Mouse (Mus musculus): ENCODE data around the gene Gm37240. TPM values are rescaled to one million over a fixed set of nuclear protein-coding genes. Genes with fewer than 3 reads are reported as not detected.

Gene Gm37240
- total RNA-seq, 2 experiments from 2014 or later, result 0.98 to 1.0 TPM

DNA sequence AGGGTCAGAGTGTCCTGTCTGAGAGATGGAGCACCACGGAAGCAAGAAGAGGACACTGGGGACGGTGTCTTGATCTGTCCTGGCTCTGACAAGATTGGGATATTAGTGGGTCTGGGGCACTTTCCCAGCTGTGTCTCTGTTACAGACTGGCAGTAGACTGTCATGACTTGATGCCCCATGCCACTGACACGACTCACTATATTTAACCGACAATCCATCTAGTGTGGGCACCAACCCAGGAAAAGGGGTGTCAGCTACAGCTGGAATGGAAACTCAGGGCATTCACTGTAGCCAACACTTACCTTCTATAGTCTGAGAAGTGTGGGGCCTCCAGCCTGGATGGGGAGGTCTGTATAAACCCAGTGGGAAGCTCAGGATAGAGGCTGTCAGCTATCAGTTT, 681.4 kb downstream of the Gm37240 start:
- no peak for DNase-seq (ENCODE audit: low spot score in 2 of 2)

DNA sequence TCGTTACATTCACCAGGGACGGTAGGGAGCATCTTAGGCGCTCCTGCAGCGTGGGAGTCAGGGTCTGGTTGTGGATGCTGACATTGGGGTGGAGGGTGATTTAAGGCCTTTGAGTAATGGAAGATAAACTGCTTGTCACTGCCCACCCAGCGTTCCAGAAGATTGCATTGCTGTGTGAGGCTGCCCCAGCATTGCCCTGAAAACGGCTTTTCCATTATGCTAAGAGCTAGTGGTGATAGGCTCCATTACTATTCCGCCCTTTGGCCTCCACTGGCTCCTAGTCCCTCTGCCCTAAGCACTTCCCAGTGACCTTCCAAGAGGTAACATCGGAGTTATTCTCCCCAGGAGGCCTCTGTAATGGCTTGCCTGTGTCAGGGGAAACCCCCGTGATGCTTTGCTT, 683.7 kb downstream of the Gm37240 start:
- no peak for DNase-seq (ENCODE audit: low spot score in 2 of 2)

GRCm38 (mm10) chr3:85202726-85203125, 684.6 kb downstream of the Gm37240 start:
- DNase-seq (ENCODE audit: low spot score in 2 of 2), result no peak

GRCm38 (mm10) chr3:85201785-85202184, 685.5 kb downstream of the Gm37240 start:
- no peak for DNase-seq (ENCODE audit: low spot score in 2 of 2)

DNA sequence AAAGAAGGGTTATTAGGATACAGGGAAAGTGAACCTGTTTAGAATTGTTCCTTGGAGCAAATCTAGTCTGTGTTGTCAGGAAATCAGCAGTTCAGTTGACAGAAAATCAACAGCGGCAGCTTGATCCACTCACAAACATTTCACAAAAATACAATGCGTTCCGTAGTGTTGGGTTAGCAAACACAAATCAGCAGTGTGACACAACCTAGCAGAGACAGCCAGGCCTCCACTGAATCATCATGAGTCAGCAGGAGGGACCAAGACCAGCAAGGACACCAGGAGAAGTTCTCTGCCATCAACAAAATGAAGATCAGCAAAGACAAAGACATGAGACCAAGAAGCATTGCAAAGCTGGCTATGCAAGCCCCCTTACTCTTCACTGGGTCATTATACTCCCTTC, 688.8 kb downstream of the Gm37240 start:
- no peak for DNase-seq (ENCODE audit: low spot score in 2 of 2)

DNA sequence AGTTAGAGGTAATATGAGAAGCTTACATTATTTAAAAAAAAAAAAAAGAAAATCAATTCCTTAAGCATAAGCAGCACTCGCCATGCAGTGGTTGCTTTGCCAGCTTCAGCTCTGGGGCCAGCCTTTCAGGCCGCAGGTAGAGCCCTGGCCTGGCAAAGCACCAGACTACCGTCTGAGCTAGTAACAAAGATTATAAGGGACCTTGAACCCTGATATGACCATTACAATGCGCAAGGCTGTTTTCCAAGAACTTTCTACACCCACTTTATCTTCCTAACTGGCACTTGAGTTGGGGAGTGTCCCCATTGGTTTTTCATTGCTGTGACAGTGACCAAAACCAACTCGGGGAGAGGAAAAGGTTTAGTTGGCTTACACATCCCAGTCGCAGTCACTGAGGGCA, 690.2 kb downstream of the Gm37240 start:
- no peak for DNase-seq (ENCODE audit: low spot score in 2 of 2)

GRCm38 (mm10) chr3:85196591-85196990, 690.7 kb downstream of the Gm37240 start:
- DNase-seq (ENCODE audit: low spot score in 2 of 2), result no peak

- no peak for DNase-seq (ENCODE audit: low spot score in 2 of 2)
Measured at GRCm38 (mm10) chr3:85195068-85195481, 692.2 kb downstream of the Gm37240 start.

DNA sequence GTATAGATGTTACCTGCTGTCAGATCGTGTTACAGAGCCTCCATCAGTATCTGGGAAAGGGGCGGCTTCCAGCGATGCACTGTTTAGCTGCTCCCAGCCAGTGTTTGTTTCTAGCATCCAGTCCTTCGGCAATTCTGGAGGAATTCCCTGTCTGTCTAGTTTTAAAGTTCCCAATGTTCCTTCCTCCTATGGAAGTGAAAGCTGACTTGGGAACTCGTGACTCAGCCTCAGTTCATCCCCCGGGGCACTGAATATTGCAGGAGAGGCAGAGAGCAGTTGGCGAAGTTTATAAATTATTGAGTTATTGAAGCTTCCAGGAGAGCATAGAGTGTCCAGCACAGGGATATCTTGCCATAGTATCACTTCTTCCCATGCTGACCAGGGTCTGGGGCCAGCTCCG, 697.5 kb downstream of the Gm37240 start:
- no peak for DNase-seq (ENCODE audit: low spot score in 2 of 2)

GRCm38 (mm10) chr3:85188364-85188763, 699.0 kb downstream of the Gm37240 start:
- no peak for DNase-seq (ENCODE audit: low spot score in 2 of 2)

DNA sequence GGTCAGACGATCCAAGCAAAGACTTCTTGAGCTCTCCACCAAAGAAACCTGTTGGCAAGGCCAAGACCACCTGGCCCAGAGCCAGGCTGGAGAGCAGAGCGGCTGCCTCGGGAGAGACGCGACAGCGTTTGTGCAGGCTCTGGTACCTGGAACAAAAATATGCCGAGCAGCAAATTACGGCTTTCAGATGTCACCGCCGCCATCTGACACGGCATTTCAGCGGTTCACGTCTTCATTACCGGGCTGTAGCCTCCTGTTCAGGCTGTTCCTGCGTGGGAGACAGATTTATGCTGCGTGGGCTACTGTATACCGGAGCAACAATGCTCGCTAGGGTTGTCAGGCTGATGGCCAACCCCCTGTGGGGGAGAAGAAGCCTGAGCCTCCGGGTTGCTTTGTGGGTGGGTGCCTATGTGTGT, 700.6 kb downstream of the Gm37240 start:
- peak; percentile 65 to 69 for DNase-seq (ENCODE audit: low spot score in 2 of 2)

- no peak for DNase-seq (ENCODE audit: low spot score in 2 of 2)
Measured at GRCm38 (mm10) chr3:85185827-85186226, 701.5 kb downstream of the Gm37240 start.

GRCm38 (mm10) chr3:85184916-85185315, 702.4 kb downstream of the Gm37240 start:
- DNase-seq (ENCODE audit: low spot score in 2 of 2), result no peak

DNA sequence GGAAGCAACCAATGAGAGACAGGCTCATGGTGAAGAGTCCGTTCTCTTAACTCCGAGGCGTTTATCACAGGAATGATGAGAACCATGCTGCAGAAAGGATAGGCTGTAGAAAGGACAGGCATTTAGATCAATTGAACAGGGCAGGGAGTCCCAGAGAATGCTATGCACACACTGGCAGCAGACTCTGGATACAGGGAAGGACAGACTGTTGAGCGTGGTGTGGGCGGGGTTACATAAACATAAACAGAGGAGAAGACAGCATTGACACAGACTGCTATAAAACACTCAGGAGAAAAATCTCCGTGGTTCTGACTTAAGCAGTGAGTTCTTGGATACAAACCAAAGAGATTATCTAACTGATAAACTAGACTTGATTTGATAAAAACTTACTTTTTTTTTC, 703.2 kb downstream of the Gm37240 start:
- DNase-seq (ENCODE audit: low spot score in 2 of 2), result no peak

GRCm38 (mm10) chr3:85176736-85177135, 710.6 kb downstream of the Gm37240 start:
- no peak for DNase-seq (ENCODE audit: low spot score in 2 of 2)

DNA sequence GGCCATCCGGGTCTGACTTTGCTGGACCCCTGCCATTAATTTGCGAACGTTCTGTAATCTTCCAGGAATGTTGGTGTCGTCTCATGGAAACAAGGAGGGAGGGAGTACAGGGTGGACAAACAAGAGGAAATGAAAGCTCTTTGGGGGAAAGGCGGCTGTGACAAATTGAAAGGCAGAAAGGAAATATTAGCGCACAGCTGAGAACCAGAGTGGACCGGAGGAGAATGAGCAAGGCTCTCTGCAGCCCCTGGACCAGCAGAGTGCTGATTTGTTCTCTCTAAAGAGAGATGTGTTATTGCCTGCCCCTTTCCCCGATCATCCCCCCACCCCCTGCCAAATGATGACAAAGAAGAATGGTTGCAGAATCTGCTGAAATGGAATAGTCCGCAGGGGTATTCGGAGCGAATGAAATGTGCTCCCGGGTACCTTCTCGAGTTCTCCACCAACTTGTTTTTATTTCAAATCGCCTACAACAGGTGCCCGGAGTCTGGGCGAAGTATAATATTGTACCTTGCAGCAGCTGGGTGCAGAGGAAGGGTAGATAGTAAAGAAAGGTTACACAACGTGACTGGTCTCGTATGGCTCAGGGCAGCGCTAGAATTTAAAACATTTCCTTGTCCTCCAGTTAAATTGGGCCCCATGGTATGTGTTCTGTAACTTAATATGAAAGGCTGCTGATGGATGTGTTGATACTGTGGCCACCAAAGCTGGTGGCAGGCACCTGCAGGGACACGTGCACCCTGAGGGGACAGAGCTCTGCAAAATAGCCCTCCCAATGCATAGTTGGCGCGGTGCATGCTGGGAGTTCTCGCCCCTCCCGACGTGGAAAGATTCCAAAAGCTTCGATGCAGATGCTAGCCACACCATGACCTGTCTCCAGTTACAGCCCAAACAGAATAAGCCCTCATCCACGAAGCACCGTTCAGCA, 712.5 kb downstream of the Gm37240 start:
- DNase-seq (ENCODE audit: low spot score in 2 of 2), result no peak

DNA sequence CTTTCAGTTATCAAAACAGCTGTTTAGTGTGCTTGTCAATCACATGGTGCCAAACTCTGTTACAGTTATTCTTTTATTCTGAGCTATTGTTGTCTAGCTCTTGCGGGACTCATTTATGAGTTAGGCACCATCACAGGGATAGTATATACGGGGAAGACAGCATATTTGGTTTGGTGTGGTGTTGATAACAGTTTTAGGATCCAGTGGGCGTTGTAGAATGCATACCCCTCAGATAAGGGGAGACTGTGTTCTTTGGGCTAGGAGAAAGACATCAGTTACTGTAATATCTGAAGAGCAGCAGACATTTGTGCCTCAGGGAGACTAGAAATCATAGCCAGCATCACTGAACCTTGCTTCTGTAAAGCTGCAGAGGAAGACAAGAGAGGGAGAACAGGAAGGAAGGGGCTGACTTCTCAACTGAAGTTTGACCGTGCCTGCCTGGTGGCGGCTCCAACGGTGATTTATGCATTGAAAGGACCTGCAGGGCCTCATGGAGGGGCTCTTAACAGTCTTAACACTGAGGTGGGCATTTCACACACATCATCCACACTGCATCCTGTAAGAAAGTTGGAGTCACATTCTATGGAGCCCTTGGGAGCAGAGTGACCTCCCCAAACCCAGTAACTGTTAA, 713.8 kb downstream of the Gm37240 start:
- DNase-seq (ENCODE audit: low spot score in 2 of 2), result no peak

DNA sequence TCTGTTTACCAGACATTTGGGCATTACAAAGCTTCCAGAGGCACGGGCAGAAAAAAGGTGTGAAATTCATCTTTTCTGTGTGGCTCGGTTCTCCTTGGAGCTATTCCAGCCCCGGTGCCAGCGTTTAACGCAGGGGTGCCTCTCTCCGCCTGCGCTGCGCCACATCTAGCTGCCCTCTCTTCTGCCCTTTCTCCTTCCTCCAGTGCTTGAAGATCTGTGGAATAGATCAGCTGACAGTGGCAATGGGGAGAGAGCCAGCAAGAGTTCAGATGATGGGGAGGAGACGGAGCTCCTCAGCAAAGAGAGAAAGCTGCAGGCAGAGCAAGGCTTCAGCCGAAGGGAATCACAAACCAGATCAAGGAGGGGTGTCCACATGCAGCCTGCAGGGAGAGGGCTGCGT, 714.8 kb downstream of the Gm37240 start:
- DNase-seq (ENCODE audit: low spot score in 2 of 2), result no peak

- no peak for DNase-seq (ENCODE audit: low spot score in 2 of 2)
Measured at GRCm38 (mm10) chr3:85172096-85172495, 715.2 kb downstream of the Gm37240 start.

DNA sequence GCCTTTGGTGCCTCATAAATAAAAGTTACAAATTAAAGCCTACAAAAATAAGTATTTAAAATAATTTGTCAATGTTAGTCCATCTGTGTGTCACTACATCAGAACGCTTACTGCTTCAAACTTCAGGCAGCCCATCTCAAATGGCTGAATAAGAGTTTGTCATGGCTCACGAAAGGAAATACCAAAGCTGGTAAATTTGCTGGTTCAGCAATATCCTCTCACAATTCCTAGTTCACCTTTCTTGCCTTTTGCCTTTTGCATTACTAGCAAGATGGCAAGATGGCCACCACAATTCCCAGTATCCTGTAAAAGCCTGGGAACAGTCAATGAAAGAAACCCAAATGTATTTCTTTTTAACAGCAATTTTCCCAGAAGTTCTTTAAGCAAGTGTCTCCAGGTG, 718.5 kb downstream of the Gm37240 start:
- DNase-seq (ENCODE audit: low spot score in 2 of 2), result no peak

GRCm38 (mm10) chr3:85164931-85165330, 722.4 kb downstream of the Gm37240 start:
- no peak for DNase-seq (ENCODE audit: low spot score in 2 of 2)

GRCm38 (mm10) chr3:85163396-85163795, 723.9 kb downstream of the Gm37240 start:
- DNase-seq (ENCODE audit: low spot score in 2 of 2), result no peak

DNA sequence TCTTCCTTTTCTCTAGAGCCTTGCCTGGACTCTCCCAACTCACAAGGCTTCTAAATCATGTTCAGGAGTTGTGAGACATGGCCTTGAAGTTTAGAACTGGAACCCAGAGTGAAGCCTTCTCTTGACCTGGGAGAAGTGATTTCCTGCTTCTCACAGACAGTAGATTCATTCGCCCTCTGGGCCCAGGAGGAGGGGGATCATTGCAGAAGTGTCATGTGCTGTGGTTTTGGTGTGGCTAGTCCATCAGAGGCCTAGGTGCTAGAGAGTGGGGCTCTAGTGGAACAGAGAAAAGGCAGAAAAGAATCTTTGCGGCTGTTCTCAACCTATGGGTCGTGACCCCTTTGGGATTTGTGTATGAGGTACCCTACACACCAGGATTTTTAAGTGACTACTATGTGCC, 724.9 kb downstream of the Gm37240 start:
- DNase-seq (ENCODE audit: low spot score in 2 of 2), result no peak

All from layer of hippocampus, postnatal 14 days (tissue).